Mouse (Mus musculus) CH12.LX (cell line): Measurements from ENCODE around the gene Nyap1. TPM values are rescaled to one million over a fixed set of nuclear protein-coding genes. Genes with fewer than 3 reads are reported as not detected.

ENCODE experiments used
- DNase-seq: peaks from one replicate; pipeline ENCODE4 v3.0.0-alpha.2; 2013; ENCODE audit errors: extremely low read depth
- H3K27ac ChIP-seq: 2 replicates; pipeline ENCODE4 v1.5.1; 2012; ENCODE audit warnings: low read depth, mild to moderate bottlenecking, control low read depth, moderate library complexity; ENCODE audit not compliant: insufficient read depth
- H3K27me3 ChIP-seq: replicated peaks from 2 replicates; pipeline ENCODE3; 2012; ENCODE audit warnings: inconsistent platforms
- H3K36me3 ChIP-seq, 2 experiments: replicated peaks in 1 of 2; 2 replicates each; pipeline versions ENCODE3 to v1.6.1; 2012; ENCODE audit warnings: inconsistent platforms in 1 of 2, low read length in 1 of 2, mild to moderate bottlenecking in 1 of 2, mixed read lengths in 1 of 2, moderate library complexity in 1 of 2; ENCODE audit not compliant: control insufficient read depth in 1 of 2, insufficient read depth in 1 of 2
- H3K4me1 ChIP-seq, 2 experiments: 2 replicates each; pipeline ENCODE4 v1.6.1; 2012; ENCODE audit warnings: inconsistent platforms in 1 of 2, moderate library complexity in 1 of 2; ENCODE audit not compliant: insufficient read depth in 2 of 2, control insufficient read depth in 1 of 2
- H3K4me2 ChIP-seq: 2 replicates; pipeline ENCODE4 v1.6.1; 2012; ENCODE audit warnings: low read depth, mild to moderate bottlenecking, control low read depth; ENCODE audit not compliant: poor library complexity, insufficient read depth, severe bottlenecking
- H3K4me3 ChIP-seq, 3 experiments: fragments of 150-350 bp in 1 of 3; sonication (generic) in 1 of 3; replicated peaks in 1 of 3; 2 replicates each; pipeline versions ENCODE3 to v1.5.1; 2011 to 2012; ENCODE audit warnings: low read depth in 2 of 3, low read length in 2 of 3, mild to moderate bottlenecking in 2 of 3, moderate library complexity in 2 of 3, control low read depth in 1 of 3, improper control_type of control experiment in 1 of 3, inconsistent platforms in 1 of 3, mixed read lengths in 1 of 3; ENCODE audit not compliant: poor library complexity in 1 of 3
- H3K79me2 ChIP-seq: replicated peaks from 2 replicates; pipeline ENCODE4 v1.6.1; 2012; ENCODE audit warnings: mild to moderate bottlenecking, moderate library complexity; ENCODE audit not compliant: control insufficient read depth, poor library complexity, insufficient read depth, severe bottlenecking; ENCODE audit errors: extremely low read depth
- H3K9ac ChIP-seq: 2 replicates; pipeline ENCODE4 v1.6.1; 2012; ENCODE audit warnings: low read depth, mild to moderate bottlenecking, control low read depth, moderate library complexity; ENCODE audit not compliant: insufficient read depth
- H3K9me3 ChIP-seq: replicated peaks from 2 replicates; pipeline ENCODE3; 2012; ENCODE audit warnings: low read length, inconsistent platforms, mixed read lengths
- BHLHE40 ChIP-seq: IDR thresholded peaks from 2 replicates; pipeline ENCODE4 v1.6.1; 2011; ENCODE audit warnings: mild to moderate bottlenecking, low read depth, low read length, improper control_type of control experiment
- CHD1 ChIP-seq: IDR thresholded peaks from 2 replicates; pipeline ENCODE4 v1.6.1; 2012; ENCODE audit warnings: low read depth, low read length, improper control_type of control experiment, inconsistent platforms
- CTCF ChIP-seq, 2 experiments: IDR thresholded peaks in 1 of 2; conservative IDR thresholded peaks in 1 of 2; 2 replicates each; pipeline ENCODE4 v1.5.1; 2011 to 2012; ENCODE audit warnings: low read depth in 2 of 2, low read length in 2 of 2, improper control_type of control experiment in 1 of 2, inconsistent platforms in 1 of 2, mild to moderate bottlenecking in 1 of 2, moderate library complexity in 1 of 2
- HCFC1 ChIP-seq: IDR thresholded peaks from 2 replicates; pipeline ENCODE4 v1.6.1; 2012; ENCODE audit warnings: low read depth, mild to moderate bottlenecking, inconsistent platforms, low read length, improper control_type of control experiment
- JUN ChIP-seq: IDR thresholded peaks from 2 replicates; pipeline ENCODE4 v1.6.1; 2011; ENCODE audit warnings: low read depth, mild to moderate bottlenecking, low read length, improper control_type of control experiment, moderate library complexity; ENCODE audit not compliant: insufficient read depth
- JUND ChIP-seq: conservative IDR thresholded peaks from 2 replicates; pipeline ENCODE4 v1.6.1; 2011; ENCODE audit warnings: low read depth, low read length, improper control_type of control experiment
- KAT2A ChIP-seq: IDR thresholded peaks from 2 replicates; pipeline ENCODE4 v1.6.1; 2012; ENCODE audit warnings: low read length, improper control_type of control experiment, inconsistent platforms; ENCODE audit not compliant: insufficient replicate concordance
- MAX ChIP-seq: IDR thresholded peaks from 2 replicates; pipeline ENCODE4 v1.6.1; 2011; ENCODE audit warnings: low read length, improper control_type of control experiment
- MAZ ChIP-seq: IDR thresholded peaks from 2 replicates; pipeline ENCODE4 v1.6.1; 2012; ENCODE audit warnings: low read depth, mild to moderate bottlenecking, inconsistent platforms, low read length, improper control_type of control experiment, moderate library complexity
- MEF2A ChIP-seq: IDR thresholded peaks from 2 replicates; pipeline ENCODE4 v1.6.1; 2014; ENCODE audit warnings: low read depth, mild to moderate bottlenecking, inconsistent platforms, low read length, improper control_type of control experiment, borderline replicate concordance
- NELFE ChIP-seq: IDR thresholded peaks from 2 replicates; pipeline ENCODE4 v1.6.1; 2011; ENCODE audit warnings: low read depth, low read length, improper control_type of control experiment
- RAD21 ChIP-seq: IDR thresholded peaks from 2 replicates; pipeline ENCODE4 v1.6.1; 2011; ENCODE audit warnings: low read depth, mild to moderate bottlenecking, low read length, improper control_type of control experiment, moderate library complexity
- RCOR1 ChIP-seq: conservative IDR thresholded peaks from 2 replicates; pipeline ENCODE4 v1.6.1; 2012; ENCODE audit warnings: low read depth, mild to moderate bottlenecking, inconsistent platforms, low read length, improper control_type of control experiment
- SIN3A ChIP-seq: IDR thresholded peaks from 2 replicates; pipeline ENCODE4 v1.6.1; 2012; ENCODE audit warnings: low read length, improper control_type of control experiment, inconsistent platforms
- SMC3 ChIP-seq: IDR thresholded peaks from 2 replicates; pipeline ENCODE4 v1.6.1; 2011; ENCODE audit warnings: low read depth, low read length, improper control_type of control experiment
- TCF12 ChIP-seq: IDR thresholded peaks from 2 replicates; pipeline ENCODE4 v1.6.1; 2014; ENCODE audit warnings: low read depth, mild to moderate bottlenecking, inconsistent platforms, low read length, improper control_type of control experiment
- USF1 ChIP-seq: IDR thresholded peaks from 2 replicates; pipeline ENCODE4 v1.6.1; 2014; ENCODE audit warnings: low read depth, mild to moderate bottlenecking, inconsistent platforms, low read length, improper control_type of control experiment
- ZKSCAN1 ChIP-seq: IDR thresholded peaks from 2 replicates; pipeline ENCODE4 v1.6.1; 2012; ENCODE audit warnings: low read depth, inconsistent platforms, low read length, improper control_type of control experiment, borderline replicate concordance
- dilution Hi-C: fragments of 300-500 bp; cut with MboI; formaldehyde crosslinking; loops from 2 replicates; pipeline ENCODE4 v1.14.3; 2020; ENCODE audit warnings: low sequenced_read_pairs; ENCODE audit not compliant: extremely low pct_unique_long_range_greater_than_20kb, extremely low pct_ligation_motif_present
- in situ Hi-C: fragments of 300-500 bp; cut with MboI; formaldehyde crosslinking; loops from 3 replicates; pipeline ENCODE4 v1.14.3; 2019; ENCODE audit warnings: low sequenced_read_pairs, low pct_ligation_motif_present, low pct_unique_long_range_greater_than_20kb, mixed read lengths
- polyA plus RNA-seq: library from polyadenylated mRNA; unstranded; fragments of >175 nt; gene quantifications from 2 replicates; pipeline ENCODE4 v1.2.1, GENCODE M21; 2012; ENCODE audit warnings: low read depth; ENCODE audit not compliant: insufficient read length
- total RNA-seq, 2 experiments: library from RNA; depleted of rRNA; stranded (reverse); fragments of 300-350 nt in 1 of 2; fragments of >200 nt in 1 of 2; gene quantifications; 2 replicates each; pipeline ENCODE4 v1.2.3; 2012 to 2014

Nyap1 gene
- total and polyA plus RNA-seq, 3 experiments = 0.28 to 1.4 (median 0.43) TPM

GRCm38 (mm10) chr5:137775587-137776290 is 34.3 kb upstream of the Nyap1 start:
- TF ChIP-seq SIN3A (no peak), CHD1 (no peak), RCOR1 (no peak), CTCF (conservative IDR thresholded peaks at IDR 0.05 in 1 of 2, IDR thresholded peaks at IDR 0.05 in 1 of 2; ENCODE audit: low read depth in 2 of 2, low read length in 2 of 2) (no peak), USF1 (no peak), MAZ (no peak)
- dilution Hi-C loops (no loop called here), in situ Hi-C loops (no loop called here)
- no peak for DNase-seq
- Histone ChIP-seq H3K9ac (no peak overlapping the region), H3K79me2 (peaks cover 8% of the 10 kb centered on the region), H3K36me3 (peaks cover 4 to 12% of the 10 kb centered on the region in 2 experiments), H3K27ac (no peak overlapping the region), H3K9me3 (no peaks in the 10 kb centered on the region), H3K27me3 (no peaks in the 10 kb centered on the region), H3K4me3 (no peak overlapping the region), H3K4me1 (peaks cover 2 to 36% of the 10 kb centered on the region in 2 experiments; a peak in 2 of 4 replicates), H3K4me2 (no peak overlapping the region)

DNA sequence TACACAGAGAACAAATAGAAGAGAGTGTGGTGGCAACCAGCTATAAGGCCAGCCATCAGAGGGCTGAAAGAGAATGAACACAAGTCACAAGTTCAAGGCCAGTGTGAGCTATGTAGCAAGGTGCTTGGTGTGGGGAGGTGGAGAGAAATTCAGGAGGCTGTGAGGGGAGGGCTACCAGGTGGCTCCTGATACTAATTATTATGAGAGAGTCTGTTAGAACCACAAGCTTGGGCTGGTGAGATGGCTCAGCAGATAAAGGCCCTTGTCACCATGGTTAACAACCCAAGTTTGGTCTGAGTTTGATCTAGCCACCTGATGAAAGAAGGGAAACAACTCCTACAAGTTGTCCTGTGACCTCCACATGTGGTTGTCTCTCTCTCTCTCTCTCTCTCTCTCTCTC is 31.3 kb upstream of the Nyap1 start:
- no peak overlapping the region for H3K4me2 ChIP-seq
- no peaks in the 10 kb centered on the region for H3K79me2 ChIP-seq
- DNase-seq = no peak
- H3K36me3 ChIP-seq = peaks cover 0 to 2% of the 10 kb centered on the region in 2 experiments
- in situ Hi-C loops = loop anchor here (25.0 kb wide), 1 partner anchor 260 kb away; the partner anchor contains the start of genes Gigyf1 and Pop7
- H3K27me3 ChIP-seq = no peaks in the 10 kb centered on the region
- dilution Hi-C loops = no loop called here
- no peaks in the 10 kb centered on the region for H3K9me3 ChIP-seq
- no peak for TF ChIP-seq JUND
- H3K4me3 ChIP-seq = no peak overlapping the region
- no peak overlapping the region for H3K27ac ChIP-seq
- no peak overlapping the region for H3K9ac ChIP-seq
- peaks cover 5 to 22% of the 10 kb centered on the region in 2 experiments; a peak in 2 of 4 replicates for H3K4me1 ChIP-seq

GRCm38 (mm10) chr5:137770709-137771108 is 29.3 kb upstream of the Nyap1 start:
- TF ChIP-seq MAZ (no peak), CTCF (conservative IDR thresholded peaks at IDR 0.05 in 1 of 2, IDR thresholded peaks at IDR 0.05 in 1 of 2; ENCODE audit: low read depth in 2 of 2, low read length in 2 of 2) (peak; percentile 80 to 97), SMC3 (peak; percentile 41), MEF2A (no peak), KAT2A (no peak), ZKSCAN1 (no peak), NELFE (no peak), JUN (no peak), BHLHE40 (no peak), MAX (no peak), RAD21 (peak; percentile 56), HCFC1 (no peak), TCF12 (no peak)
- Histone ChIP-seq H3K36me3 (peaks cover 0 to 2% of the 10 kb centered on the region in 2 experiments), H3K27me3 (no peaks in the 10 kb centered on the region), H3K4me3 (no peak overlapping the region), H3K9me3 (peaks cover 2% of the 10 kb centered on the region), H3K27ac (no peak overlapping the region), H3K4me2 (no peak overlapping the region), H3K4me1 (peaks cover 3 to 4% of the 10 kb centered on the region in 2 experiments; a peak in 1 of 4 replicates), H3K9ac (no peak overlapping the region), H3K79me2 (no peaks in the 10 kb centered on the region)
- peak; percentile 75 for DNase-seq
- dilution Hi-C loops (no loop called here), in situ Hi-C loops (loop anchor here (25.0 kb wide), 1 partner anchor 258 kb away; the partner anchor contains the start of genes Gigyf1 and Pop7)
